Mouse (Mus musculus) thymus, adult 2 months (tissue): ENCODE results near the gene Mapk8.

Experiments used
- CTCF ChIP-seq: fragments of 200-500 bp; IDR thresholded peaks from 2 replicates; pipeline ENCODE4 v1.5.1; 2012; ENCODE audit warnings: mild to moderate bottlenecking, control low read depth, low read length, moderate library complexity, borderline replicate concordance; ENCODE audit not compliant: control insufficient read depth, poor library complexity, insufficient read depth; ENCODE audit errors: extremely low read depth
- POLR2A ChIP-seq: fragments of 200-500 bp; IDR thresholded peaks from 2 replicates; pipeline ENCODE4 v1.6.1; 2012; ENCODE audit warnings: mild to moderate bottlenecking, low read length, control low read depth, moderate library complexity; ENCODE audit not compliant: control insufficient read depth, poor library complexity, insufficient read depth; ENCODE audit errors: extremely low read depth

- TF ChIP-seq POLR2A (no peak), CTCF (no peak)
Measured at GRCm38 (mm10) chr14:33366891-33367777, 79.8 kb downstream of the Mapk8 start.
